Mouse (Mus musculus) stomach, adult 2 months (tissue): ENCODE results near the gene Trarg1. TPM values are rescaled to one million over a fixed set of nuclear protein-coding genes. Genes with fewer than 3 reads are reported as not detected.

Experiments used
- polyA plus RNA-seq: library from polyadenylated mRNA; depleted of rRNA; stranded (reverse); fragments of >200 nt; gene quantifications from 2 replicates; pipeline ENCODE4 v1.2.3, GENCODE M21; 2012; rRNA removed

Gene Trarg1
- polyA plus RNA-seq = 0.64 and 0.80 TPM in 2 replicates

GRCm38 (mm10) chr11:76679508-76679907 is at the start of gene Trarg1:
TSS of gene Trarg1 (plus strand) at chr11:76679808.

GRCm38 (mm10) chr11:76671871-76672475 is 7.6 kb upstream of the Trarg1 start, which contains the start of gene Bhlha9:
TSS of gene Bhlha9 (plus strand) at chr11:76672470.

Other genes starting within 250 kb of the Trarg1 start
- 25.0 and 29.7 TPM in 2 replicates for gene Abr, start 57.5 kb upstream of the Trarg1 start, polyA plus RNA-seq
- gene Bhlha9, start 7.3 kb upstream of the Trarg1 start, polyA plus RNA-seq = 0.11 TPM in 1 of 2 replicates, not detected in the other
- 4.6 and 5.7 TPM in 2 replicates for gene Gosr1, start 83.8 kb downstream of the Trarg1 start, polyA plus RNA-seq
- gene Cpd, start 167.2 kb downstream of the Trarg1 start, polyA plus RNA-seq = 18.0 and 21.8 TPM in 2 replicates
- 0.11 TPM in 1 of 2 replicates, not detected in the other for gene Tmigd1, start 222.4 kb downstream of the Trarg1 start, polyA plus RNA-seq
- gene Blmh, start 245.0 kb downstream of the Trarg1 start, polyA plus RNA-seq = 3.6 and 4.1 TPM in 2 replicates